Mouse (Mus musculus) ES-Bruce4 (cell line): Measurements from ENCODE around the gene Ptprt.

Source experiments
- CTCF ChIP-seq: IDR thresholded peaks from one replicate; pipeline ENCODE4 v1.8.1; 2011; ENCODE audit warnings: low read depth, low read length
- EP300 ChIP-seq: IDR thresholded peaks from 2 replicates; pipeline ENCODE4 v1.6.1; 2011; ENCODE audit warnings: low read depth, low read length; ENCODE audit not compliant: insufficient read depth
- POLR2A ChIP-seq: IDR thresholded peaks from one replicate; pipeline ENCODE4 v1.8.1; 2011; ENCODE audit warnings: low read length; ENCODE audit not compliant: insufficient read depth

DNA sequence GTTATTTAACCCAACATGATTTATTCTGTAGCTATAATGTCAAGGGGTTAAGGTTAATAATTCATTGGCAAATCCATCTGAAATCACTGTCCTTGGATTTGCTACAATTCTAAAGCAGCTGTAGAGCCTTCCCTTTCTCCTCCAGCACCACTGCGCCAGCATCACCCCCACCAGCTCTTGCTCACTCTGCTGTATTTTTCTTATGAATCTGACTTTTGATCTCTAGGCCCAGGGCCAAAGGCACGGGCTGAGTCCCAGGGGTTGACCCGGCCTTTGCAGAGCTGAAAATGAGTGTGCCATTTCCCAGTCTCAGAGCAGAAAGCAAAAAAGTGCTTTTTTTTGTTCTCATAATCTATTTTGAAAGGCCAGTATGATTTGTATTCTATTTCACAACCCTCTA lies 38.7 kb upstream of the Ptprt start:
- TF ChIP-seq CTCF = no peak
- TF ChIP-seq POLR2A = no peak
- TF ChIP-seq EP300 = no peak
